Mouse (Mus musculus) liver (tissue): ENCODE data around the gene Lypd4.
"Not testable (repeated sequence)": the region's sequence is repeated elsewhere in the genome, so short reads cannot be mapped to it uniquely, and the experiment has no call there.

ENCODE experiments used
- DNase-seq: peaks from one replicate; pipeline ENCODE4 v3.0.0-alpha.2; 2020; ENCODE audit warnings: mixed read lengths

Lypd4 gene

DNA sequence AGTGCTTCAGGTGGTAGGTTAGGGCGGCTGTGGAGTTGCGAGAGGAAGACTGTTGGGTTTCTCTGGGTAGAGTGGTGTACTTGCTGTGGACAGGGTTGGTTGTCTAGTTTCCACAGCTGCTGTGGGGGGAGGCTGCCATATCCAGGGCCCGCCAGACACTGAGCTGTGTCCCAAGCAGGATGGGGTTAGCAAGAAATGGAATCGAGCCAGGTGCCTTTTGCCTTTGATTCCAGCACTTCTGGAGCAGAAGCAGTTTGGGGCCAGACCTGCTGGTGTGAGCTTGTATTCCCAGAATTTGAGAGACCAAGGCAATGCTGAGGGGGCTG lies 16.5 kb upstream of the Lypd4 start:
- DNase-seq = no peak

DNA sequence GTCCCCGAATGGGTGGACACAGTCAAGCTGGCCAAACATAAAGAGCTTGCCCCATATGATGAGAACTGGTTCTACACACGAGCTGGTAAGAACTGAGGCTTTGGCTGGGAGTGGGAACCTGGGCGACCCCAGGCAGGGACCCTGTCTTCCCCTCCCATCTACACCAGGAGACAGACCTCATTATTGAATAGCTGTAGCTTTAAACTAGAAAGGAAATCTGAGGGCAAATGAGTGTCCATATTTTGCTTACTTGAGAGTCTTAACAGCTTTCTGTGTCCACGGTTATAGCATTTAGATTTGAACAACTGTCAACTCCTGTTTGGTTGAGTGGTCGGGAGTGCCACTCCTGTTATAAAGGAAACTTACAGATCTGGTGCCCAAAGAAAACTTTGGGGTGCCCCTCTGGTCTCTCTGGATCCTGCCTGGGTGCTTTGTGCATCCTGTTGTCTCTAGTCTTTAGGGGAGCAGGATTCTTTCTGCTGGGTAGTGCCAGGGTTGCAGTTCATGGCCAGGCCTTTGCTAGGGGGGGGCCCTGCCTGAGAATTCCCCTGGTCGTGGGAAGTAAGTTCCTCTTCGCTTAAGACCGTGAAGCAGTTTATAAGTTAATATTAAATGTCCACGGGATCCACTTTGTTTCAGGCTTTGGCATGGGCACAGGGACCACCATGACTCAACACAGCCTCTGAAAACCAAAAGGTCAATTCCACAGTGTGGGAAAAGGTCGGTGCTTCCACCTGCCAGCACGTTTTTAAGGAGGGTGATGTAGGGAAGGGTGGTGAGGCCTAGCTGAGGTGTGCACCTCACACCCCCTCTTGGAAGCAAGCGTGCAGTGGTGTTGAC lies 15.9 kb upstream of the Lypd4 start:
- DNase-seq = no peak

DNA sequence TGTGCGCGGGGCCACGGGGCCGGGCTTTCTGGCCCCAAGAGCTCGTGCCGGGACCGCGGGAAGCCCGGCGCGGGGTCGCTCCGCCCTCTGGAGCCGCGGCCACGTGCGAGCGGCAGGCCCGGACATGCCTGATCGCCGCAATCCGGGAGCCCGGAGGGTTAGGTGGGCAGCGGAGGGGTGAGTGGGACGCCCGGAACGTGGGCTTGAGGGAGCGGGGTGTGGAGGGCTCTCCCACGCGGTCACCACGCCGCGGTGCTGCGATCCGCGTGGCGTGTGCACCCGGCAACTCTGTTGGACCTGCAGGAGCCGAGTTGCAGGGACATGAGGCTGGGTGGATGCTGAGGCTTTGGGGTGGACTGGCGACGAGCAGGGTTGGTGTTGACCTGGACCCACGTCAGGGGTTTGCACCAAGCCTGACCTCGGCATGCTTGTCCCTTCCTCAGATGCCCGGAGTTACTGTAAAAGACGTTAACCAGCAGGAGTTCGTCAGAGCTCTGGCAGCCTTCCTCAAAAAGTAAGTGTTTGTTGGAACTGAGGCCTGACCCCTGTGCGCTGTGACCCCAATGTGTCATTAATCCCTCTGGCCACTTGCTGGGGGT lies 15.1 kb upstream of the Lypd4 start:
- no peak for DNase-seq

DNA sequence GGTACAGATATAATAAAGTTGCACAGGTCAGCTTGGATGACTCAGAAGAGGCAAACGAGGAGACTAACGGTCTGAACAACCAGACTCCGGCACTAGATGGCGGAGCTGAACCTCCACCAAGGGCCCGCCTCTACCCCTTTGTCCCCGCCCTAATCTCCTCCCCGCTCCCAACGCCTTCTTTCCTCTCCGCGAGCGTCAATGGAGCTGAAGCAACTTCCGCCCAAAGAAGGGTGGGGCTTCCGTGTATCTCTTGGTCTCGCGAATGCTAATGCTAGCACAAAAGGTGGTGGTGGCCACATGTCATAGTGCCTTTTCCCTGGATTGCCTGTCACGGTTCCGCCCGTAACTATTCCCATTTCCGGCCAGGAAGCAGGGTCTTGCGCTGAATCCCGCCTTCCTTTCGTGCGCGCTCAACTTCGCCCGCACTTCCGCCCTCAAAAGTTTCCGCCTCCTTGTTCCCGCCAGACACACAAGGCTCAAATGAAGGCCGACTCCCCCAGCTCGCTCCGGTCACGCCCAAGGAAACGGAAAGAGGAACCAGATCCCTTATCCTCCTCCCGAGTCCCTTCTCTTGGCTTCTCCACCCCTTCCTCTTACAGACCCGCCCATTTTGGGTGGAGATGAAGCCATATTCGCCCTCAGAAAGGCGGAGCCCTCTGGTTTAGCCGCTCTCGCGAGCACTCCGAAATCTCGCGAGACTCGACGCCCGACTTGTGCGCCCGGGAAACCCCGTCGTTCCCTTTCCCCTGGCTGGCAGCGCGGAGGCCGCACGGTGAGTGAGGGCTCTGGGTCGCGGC lies 14.4 kb upstream of the Lypd4 start, which contains the start of gene Rps19:
Gene Rps19 (plus strand): TSS at position 476 of the 797 bp plus-strand sequence.
- peak; percentile 99 for DNase-seq

DNA sequence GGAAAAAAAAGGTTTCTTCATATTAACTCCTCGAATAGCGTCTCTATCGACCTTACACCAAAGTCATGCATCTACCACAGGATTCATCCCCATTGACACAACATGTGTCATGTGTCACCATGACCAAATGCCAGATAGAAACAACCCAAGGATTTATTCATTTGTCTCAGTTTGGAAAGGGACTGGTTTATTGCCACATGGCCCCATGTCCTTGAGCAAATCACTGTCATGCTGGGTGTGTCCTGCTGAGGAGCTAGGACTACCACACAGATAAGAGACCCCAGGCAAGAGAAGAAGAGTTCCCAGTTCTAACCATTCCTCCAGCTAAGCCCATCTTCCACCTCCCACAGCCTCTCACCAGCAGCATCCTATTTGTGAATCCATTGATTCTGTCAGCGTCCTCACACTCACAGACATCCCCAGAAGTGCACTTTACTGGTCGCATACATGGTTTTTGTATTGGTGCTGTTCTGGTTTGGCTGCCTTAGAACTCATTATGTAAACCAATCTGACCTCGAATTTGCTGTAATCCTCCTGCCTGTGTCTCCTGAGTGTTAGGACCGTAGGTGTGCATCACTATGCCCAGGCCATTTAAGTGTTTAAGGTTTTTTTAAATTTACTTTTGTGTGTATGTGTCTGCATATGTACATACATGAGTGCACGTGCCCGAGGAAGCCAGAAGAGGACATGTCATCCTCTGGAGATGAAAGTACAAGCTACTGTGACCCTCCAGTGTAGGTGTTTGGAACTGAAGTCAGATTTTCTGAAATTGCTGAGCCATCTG lies 12.9 kb upstream of the Lypd4 start:
- DNase-seq = no peak

DNA sequence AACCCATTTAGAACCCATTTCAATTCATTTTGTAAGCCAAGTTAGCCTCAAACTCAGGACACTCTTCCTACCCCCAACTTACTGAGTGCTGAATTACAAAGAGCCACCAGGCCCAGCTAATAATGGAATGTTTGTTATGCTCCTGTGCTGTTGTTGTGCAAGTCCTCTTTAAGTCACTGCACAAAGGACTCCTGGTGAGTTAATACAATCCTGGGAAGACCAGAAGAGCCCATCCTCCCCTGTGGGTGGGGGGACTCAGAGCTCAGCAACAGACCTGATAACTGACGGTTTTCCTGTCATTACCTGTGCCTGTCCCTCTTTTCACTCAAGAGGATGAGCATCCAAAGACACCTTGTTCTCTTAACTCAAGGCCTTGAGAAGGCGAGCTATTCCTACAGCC lies 9.9 kb upstream of the Lypd4 start:
- no peak for DNase-seq

DNA sequence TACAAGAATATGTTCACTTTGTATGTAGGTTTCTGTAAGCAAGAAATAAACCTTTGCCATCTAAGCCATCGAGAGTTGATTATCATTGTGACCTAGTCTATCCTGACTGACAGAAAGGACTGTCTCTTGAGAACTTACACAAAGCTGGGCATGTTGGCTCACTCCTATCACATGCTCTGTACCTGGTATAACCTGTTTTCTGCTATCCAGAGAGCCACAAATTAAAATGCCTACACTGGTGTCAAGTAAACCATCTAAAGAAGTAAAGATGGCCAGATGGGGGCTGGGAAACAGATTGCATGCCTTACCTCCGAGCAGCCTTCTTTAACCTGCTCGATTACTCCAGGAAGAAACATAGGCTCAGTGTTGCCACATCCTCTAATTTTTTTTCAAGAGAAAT lies 7.8 kb upstream of the Lypd4 start:
- no peak for DNase-seq

DNA sequence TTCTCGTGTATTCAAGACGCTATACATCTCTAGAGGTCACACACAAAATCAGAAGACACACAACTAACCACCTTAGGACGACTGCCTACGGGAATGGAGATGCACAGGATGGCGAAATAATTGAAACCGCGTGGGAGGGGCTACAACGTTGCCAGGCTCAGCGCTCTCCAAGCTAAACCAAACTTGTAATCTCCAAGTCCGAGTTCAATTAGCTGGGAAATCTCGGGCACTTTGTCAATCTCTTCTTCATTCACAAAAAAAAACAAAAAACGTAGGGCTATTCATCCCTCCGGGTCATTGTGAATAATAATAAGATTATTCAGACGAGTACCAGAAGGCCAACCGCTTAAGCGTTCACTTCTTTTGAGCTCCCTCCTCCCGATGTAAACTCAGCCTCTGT lies 661 bp downstream of the Lypd4 start:
- no peak for DNase-seq

DNA sequence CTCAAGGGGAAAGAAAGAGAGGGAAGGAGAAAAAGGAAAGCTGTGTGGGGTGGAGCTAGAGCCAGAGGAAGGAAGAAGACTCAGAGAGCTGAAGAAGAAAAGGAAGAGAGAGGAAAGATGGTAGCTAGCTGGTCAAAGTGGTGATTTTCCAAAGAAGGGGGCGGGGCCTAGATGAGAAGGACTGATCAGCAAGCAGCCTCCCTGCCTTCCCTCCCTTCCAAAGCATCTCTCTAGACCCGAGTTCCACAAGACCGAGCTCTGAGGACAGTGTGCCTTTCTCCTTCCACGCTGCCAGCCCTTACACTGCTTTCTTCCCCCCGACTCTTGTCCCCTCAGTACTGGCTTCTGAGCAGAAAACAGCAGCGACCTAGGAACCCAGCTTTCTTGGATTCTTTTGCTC lies 5.6 kb downstream of the Lypd4 start:
- DNase-seq = no peak

DNA sequence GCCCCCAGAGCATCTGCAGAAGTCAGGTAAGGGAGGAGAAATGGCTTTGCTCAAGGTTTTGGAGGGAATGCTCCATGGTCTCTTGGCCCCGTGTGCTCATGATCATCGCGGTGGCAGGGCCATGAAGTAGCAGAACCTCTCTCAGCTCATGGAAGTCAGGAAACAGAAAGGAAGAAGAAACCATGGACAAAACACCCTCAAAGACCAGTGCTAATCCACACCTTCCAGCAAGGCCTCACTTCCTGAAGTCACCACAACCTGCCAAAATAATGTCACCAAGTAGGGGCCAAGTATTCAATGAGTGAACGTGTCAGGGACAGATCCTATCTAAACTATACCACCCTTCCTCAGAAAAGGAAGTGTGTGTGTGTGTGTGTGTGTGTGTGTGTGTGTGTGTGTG lies 6.9 kb downstream of the Lypd4 start:
- DNase-seq = no peak

DNA sequence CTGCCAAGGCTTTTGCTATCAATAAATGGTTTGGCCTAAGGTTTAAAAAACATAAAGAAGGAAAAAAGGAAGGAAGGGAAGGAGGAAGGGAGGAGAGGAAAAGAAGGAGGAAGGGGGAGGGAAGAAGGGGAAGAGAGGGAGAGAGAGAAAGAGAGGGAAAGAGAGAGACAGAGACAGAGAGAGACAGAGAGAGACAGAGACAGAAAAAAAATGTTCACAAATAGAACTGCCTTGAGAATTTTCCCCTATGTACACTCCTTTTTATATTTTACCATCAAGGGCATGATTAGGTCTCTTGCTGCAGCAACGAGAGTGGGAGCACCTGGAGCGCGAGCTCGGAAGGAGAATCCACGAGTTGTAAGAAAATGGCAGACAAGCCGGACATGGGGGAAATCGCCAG lies 7.8 kb downstream of the Lypd4 start, which contains the start of gene Gm9844:
Gene Gm9844 (plus strand): TSS at position 301 of the 400 bp plus-strand sequence.
- DNase-seq = no peak

DNA sequence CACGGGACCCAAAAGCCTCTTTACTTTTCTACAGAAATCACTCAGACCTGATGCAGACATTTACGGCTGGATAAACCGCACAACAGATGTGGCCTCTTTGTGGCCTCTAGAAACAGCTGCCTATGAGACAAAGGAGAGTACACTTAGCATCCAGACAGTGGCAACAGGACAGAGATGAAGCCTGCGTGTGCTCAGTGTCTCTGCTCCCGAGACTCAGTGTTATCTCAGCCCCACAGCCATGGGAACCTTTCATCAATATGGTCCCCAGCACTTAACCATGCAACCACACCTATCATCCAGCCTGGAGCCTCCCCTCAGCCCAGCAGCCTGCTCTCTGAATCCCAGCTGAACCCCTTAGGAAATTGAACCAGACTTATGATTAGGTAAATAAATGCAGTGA lies 10.5 kb downstream of the Lypd4 start:
- DNase-seq = peak; percentile 85

DNA sequence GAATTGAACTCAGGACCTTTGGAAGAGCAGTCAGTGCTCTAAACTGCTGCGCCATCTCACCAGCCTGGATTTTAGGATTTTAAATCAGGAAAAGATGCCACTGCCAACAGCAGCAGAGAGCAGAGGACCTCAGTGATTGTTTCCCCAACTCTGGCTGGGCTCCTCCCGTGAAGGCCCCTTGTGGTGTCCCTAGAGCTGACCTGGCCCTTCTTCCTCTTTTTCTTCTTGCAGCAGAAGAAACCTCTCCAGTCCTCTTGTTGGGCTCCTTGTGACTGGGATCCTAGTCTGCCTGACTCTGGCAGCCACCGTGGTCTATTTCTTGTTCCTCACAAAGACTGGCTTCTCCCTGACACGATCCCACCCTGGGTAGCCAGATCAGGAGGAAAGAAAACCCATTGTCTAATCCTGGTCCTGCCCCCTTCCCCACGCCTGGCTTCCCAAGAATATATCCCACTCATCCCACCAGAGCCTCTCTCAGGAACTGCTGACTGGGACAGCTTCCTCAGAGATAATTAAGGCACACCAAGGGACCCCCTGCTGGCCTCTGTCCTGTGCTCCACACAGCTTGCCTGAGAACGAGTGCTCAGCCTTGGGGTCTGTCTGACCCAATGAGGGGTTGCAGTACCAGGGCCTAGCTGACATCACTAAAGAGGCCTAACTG lies 13.2 kb downstream of the Lypd4 start:
- DNase-seq = no peak

DNA sequence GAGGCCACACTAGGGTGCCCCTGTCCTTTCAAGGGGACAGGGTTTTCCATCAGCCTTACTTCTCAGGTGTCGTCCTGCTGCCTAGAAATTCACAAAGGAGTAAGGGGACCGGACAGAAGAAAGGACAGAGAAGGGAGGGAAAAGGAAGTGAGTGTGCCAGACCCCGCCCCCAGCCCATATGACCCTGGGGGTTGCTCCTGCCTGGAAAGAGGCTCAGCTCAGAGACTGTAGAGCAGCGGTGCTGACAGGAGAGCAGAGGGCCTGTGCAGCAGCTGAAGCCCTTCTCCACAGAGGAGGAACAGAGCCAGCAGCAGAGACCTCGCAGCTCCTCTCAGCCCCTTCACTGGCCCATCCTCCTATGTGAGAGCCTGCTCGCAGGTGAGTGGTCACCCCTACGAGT lies 16.0 kb downstream of the Lypd4 start:
- DNase-seq = peak; percentile 53

DNA sequence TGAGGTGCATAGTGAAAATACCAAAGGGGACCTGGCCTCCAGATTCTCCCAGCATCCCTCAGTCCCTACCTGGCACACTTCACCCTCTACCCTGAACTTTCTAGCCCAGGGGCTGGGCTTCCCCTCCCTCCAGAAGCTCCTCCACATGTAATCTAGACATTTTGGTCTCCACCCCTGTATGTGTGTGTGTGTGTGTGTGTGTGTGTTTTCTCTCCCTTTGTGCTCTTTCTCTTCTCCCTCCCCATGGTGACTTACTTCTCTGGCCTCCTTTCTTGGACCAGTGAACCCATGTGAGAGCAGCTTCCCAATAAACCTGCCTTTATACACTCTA lies 16.5 kb downstream of the Lypd4 start:
- no peak for DNase-seq

DNA sequence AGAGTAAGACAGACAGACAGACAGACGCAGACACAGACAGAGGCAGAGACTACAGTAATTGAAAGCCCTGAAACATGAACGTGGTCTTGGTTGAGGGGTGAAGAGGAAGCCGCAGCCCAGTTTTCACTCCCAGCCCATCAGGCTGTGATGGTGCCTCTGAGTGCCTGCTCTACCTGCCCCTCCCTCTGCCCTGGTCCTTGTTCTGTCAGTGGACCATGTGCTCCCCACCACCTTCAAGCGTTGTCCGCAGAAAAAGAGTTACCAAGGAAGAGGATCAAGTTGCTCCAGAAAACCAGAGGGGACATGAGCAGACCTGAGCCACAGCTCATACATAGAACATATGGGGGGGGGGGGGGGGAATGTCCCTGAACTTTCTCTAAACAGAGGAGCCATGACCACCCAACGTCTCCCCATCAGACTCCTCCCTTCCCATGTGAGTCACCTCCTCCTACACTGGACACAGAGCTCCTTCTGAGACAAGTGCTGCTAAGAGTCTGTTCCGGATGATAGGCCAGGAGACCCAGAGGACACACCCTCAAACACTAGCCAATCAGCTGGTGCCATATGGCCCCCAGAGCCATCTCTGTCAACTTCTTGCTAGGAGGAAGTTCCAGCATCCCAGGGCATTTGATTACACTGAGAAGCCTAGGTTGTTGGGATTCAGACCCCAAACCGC lies 17.0 kb downstream of the Lypd4 start:
- DNase-seq = peak; percentile 89

DNA sequence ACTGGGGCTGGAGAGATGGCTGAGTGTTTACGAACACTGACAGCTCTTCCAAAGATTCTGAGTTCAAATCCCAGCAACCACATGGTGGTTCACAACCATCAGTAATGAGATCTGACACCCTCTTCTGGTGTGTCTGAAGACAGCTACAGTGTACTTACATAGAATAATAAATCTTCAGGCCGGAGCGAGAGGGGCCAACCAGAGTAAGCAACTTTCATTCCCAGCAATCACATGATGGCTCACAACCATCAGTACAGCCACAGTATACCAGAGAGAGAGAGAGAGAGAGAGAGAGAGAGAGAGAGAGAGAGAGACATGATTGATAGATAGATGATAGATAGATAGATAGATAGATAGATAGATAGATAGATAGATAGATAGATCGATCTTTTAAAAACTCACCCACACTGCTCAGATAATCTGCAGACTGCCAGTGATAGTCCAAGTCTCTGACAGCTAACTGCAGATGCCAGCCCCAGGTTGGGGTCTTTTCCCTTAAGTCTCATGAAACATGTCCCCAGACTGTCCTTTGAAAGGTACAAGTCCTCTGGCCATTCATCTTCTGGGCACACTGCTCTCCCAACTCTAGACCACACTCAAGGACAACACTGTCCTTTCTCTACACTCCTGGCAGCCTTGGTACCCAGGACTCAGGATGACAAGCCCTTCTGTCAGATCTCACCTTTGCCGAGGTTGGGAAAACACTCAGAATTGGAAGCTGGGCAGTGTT lies 18.0 kb downstream of the Lypd4 start:
- no peak for DNase-seq

DNA sequence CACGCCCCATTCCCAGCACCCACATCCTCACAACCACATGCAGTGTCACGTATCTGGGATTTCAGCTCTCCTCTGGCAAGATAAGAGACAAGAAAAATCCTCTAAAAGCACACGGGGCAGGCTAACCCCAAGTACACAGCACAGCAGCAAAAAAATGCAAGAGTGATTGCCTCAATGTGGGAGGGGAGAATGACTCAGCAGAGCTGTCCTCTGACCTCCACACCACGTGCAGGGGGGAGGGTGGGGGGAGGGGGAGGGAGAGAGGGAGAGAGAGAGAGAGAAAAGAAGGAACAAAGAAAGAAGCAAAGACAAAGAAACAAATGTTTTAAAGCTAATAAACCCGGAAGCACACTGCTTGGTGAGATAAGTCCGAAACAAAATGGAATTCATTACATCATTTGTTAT lies 18.8 kb downstream of the Lypd4 start:
- DNase-seq = peak; percentile 90

DNA sequence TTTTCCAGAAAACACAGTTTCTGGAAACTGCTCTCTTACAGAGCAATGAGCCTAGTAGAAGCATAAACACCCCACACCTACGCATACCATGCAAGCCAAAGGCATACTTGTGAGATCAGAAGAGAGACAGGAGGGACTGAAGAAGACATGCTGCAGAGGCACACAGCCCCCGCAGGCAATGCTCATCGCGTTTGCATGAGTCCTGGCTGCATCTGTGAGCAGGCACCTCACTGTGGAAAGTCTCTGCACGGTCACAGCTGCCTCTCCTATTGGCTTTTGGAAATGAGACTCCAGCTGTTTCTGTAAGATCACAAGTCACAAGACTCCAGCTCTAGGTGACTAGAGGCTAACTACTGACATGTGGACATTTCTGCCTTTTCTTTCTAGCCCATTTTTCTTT lies 19.6 kb downstream of the Lypd4 start:
- peak; percentile 59 for DNase-seq

DNA sequence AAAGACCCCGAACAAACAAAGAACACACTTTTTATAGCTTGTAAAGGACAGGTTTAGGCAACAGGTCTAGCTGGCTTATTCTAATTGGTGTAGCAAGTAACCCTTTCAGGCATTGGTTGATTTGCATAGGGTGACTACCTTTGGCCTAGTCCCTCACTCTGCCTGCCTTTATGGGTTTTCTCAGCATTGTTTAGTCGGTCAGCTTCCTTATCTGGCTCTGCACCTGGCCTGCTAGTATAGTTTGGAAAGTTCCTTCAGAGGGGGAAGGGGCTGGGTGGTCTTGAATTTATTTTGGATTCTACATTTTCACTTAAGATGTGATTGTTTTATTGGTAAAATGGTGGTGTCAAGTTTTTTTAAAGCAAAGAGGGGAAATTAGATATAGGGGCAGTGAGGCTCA lies 23.2 kb downstream of the Lypd4 start:
- DNase-seq = not testable (repeated sequence)

DNA sequence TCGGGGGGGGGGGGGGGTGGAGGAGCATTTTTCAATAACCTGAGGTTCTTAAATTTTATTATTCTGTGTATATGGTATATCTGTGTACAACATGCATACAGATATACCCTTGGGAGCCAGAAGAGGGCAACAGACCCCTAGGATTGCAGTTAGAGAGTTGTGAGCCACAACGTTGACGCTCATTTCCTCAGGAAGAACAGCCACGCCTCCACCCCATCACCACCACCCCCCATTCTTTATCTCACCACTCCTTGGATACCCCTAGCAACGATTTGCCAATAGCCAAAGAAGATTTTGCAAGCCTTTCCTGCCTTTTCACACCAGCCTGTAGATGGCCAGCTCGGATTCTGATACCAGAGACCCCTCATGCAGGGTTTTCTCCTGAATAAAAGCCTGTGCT lies 24.0 kb downstream of the Lypd4 start:
- peak; percentile 74 for DNase-seq
